Mouse (Mus musculus) kidney, postnatal 0 days (tissue): ENCODE measurements around the gene Lipc. TPM values are rescaled to one million over a fixed set of nuclear protein-coding genes. Genes with fewer than 3 reads are reported as not detected.

Source experiments
- ATAC-seq: fragments of 200-750 bp; cut with Nextera tagmentation; replicated peaks from 2 replicates; pipeline ENCODE4 v1.8.0; 2017; ENCODE audit warnings: low read depth, moderate number of reproducible peaks, moderate TSS enrichment, moderate library complexity; ENCODE audit not compliant: low FRiP score
- DNase-seq: peaks from one replicate; pipeline ENCODE4 v3.0.0-alpha.2; 2016; ENCODE audit warnings: low spot score
- H3K27ac ChIP-seq: fragments of 300-500 bp; sonication (generic); 2 replicates; pipeline ENCODE4 v1.5.1; 2014; ENCODE audit warnings: mild to moderate bottlenecking
- H3K27me3 ChIP-seq: fragments of 300-500 bp; sonication (generic); 2 replicates; pipeline ENCODE4 v1.6.1; 2014; ENCODE audit warnings: low read length, mixed read lengths; ENCODE audit not compliant: insufficient read depth
- H3K36me3 ChIP-seq: fragments of 300-500 bp; sonication (generic); 2 replicates; pipeline ENCODE4 v1.6.1; 2014; ENCODE audit warnings: low read length, mixed read lengths; ENCODE audit not compliant: insufficient read depth
- H3K4me1 ChIP-seq: fragments of 300-500 bp; sonication (generic); replicated peaks from 2 replicates; pipeline ENCODE4 v1.6.1; 2014; ENCODE audit warnings: antibody characterized with exemption, low read length, mixed read lengths; ENCODE audit not compliant: insufficient read depth
- H3K4me2 ChIP-seq: fragments of 300-500 bp; sonication (generic); 2 replicates; pipeline ENCODE4 v1.6.1; 2014; ENCODE audit warnings: mild to moderate bottlenecking, low read length, moderate library complexity, mixed read lengths
- H3K4me3 ChIP-seq: fragments of 300-500 bp; sonication (generic); replicated peaks from 2 replicates; pipeline ENCODE4 v1.5.1; 2014; ENCODE audit warnings: low read depth, low read length
- H3K9ac ChIP-seq: fragments of 300-500 bp; sonication (generic); 2 replicates; pipeline ENCODE4 v1.6.1; 2014; ENCODE audit warnings: low read depth, low read length
- H3K9me3 ChIP-seq: fragments of 300-500 bp; sonication (generic); replicated peaks from 2 replicates; pipeline ENCODE4 v1.6.1; 2016; ENCODE audit warnings: low read length, inconsistent platforms, mixed read lengths
- CTCF ChIP-seq: IDR thresholded peaks from 2 replicates; pipeline ENCODE4 v1.5.1; 2016; ENCODE audit warnings: antibody characterized with exemption, low read depth, mild to moderate bottlenecking, moderate library complexity
- WGBS: fragments of 180-500 bp; shearing (Covaris S2); extraction: QIAGEN DNeasy Blood & Tissue Kit; methylation state at CpG from one replicate; pipeline ENCODE4 v1.1.7; 2014; 5-methylcytosine and 5-hydroxymethylcytosine counted together
- polyA plus RNA-seq: library from polyadenylated mRNA; unstranded; fragments of >200 nt; fragmentation: Nextera tagmentation; extraction: Ambion mirVana; gene quantifications from 2 replicates; pipeline ENCODE4 v1.2.1, GENCODE M21; 2015

The Lipc gene
- polyA plus RNA-seq = 0.45 and 0.46 TPM in 2 replicates

- Histone ChIP-seq H3K27me3 (no peaks in the 10 kb centered on the region), H3K36me3 (no peaks in the 10 kb centered on the region), H3K4me3 (no peak within 1 kb of the TSS), H3K9me3 (no peaks in the 10 kb centered on the region), H3K4me1 (no peaks in the 10 kb centered on the region), H3K27ac (no peak within 1 kb of the TSS), H3K4me2 (no peak within 1 kb of the TSS), H3K9ac (no peak within 1 kb of the TSS)
- ATAC-seq (no peak), DNase-seq (no peak)
- no peak for TF ChIP-seq CTCF
- 92% methylated on average over 4 of the region's 4 CpGs for WGBS
These were observed at the start of gene Lipc for GRCm38 (mm10) chr9:70952126-70952525. Gene Lipc, minus strand, starts transcription at chr9:70952226.

GRCm38 (mm10) chr9:70999161-70999560 lies 47.1 kb upstream of the Lipc start:
- 91% methylated on average over 4 of the region's 4 CpGs for WGBS
- no peaks in the 10 kb centered on the region for H3K27me3 ChIP-seq
- TF ChIP-seq CTCF = no peak
- no peaks in the 10 kb centered on the region for H3K36me3 ChIP-seq
- no peak overlapping the region for H3K27ac ChIP-seq
- no peak overlapping the region for H3K9ac ChIP-seq
- H3K4me2 ChIP-seq = no peak overlapping the region
- DNase-seq (no peak), ATAC-seq (no peak)
- H3K9me3 ChIP-seq = no peaks in the 10 kb centered on the region
- H3K4me3 ChIP-seq = no peak overlapping the region
- no peaks in the 10 kb centered on the region for H3K4me1 ChIP-seq

- ATAC-seq = no peak
- no peaks in the 10 kb centered on the region for H3K27me3 ChIP-seq
- H3K4me2 ChIP-seq = no peak overlapping the region
- H3K4me3 ChIP-seq = no peak overlapping the region
- H3K27ac ChIP-seq = no peak overlapping the region
- no peaks in the 10 kb centered on the region for H3K36me3 ChIP-seq
- no peaks in the 10 kb centered on the region for H3K4me1 ChIP-seq
- no peaks in the 10 kb centered on the region for H3K9me3 ChIP-seq
- TF ChIP-seq CTCF = no peak
- H3K9ac ChIP-seq = no peak overlapping the region
- 68% methylated on average over 6 of the region's 6 CpGs for WGBS
- DNase-seq = no peak
These were observed 46.7 kb upstream of the Lipc start for GRCm38 (mm10) chr9:70998719-70999118.

- WGBS = 63% methylated on average over 6 of the region's 6 CpGs
- Histone ChIP-seq H3K4me3 (no peak overlapping the region), H3K9ac (no peak overlapping the region), H3K4me1 (no peaks in the 10 kb centered on the region), H3K9me3 (no peaks in the 10 kb centered on the region), H3K27ac (no peak overlapping the region), H3K4me2 (no peak overlapping the region), H3K27me3 (no peaks in the 10 kb centered on the region), H3K36me3 (no peaks in the 10 kb centered on the region)
- DNase-seq = peak; percentile 72
- no peak for TF ChIP-seq CTCF
- no peak for ATAC-seq
These were observed 41.3 kb upstream of the Lipc start for GRCm38 (mm10) chr9:70993326-70993725.

- DNase-seq = no peak
- no peak for ATAC-seq
- Histone ChIP-seq H3K27ac (no peak overlapping the region), H3K27me3 (no peaks in the 10 kb centered on the region), H3K4me2 (no peak overlapping the region), H3K36me3 (no peaks in the 10 kb centered on the region), H3K4me3 (no peak overlapping the region), H3K9ac (no peak overlapping the region), H3K9me3 (no peaks in the 10 kb centered on the region), H3K4me1 (0 out of 2 replicates have a peak, but pooled peaks cover 4% of the 10 kb centered on the region)
- TF ChIP-seq CTCF = no peak
- 86% methylated on average over 5 of the region's 5 CpGs for WGBS
These were observed 39.4 kb upstream of the Lipc start for GRCm38 (mm10) chr9:70991401-70991800.

- Histone ChIP-seq H3K27me3 (no peaks in the 10 kb centered on the region), H3K4me3 (no peak overlapping the region), H3K9ac (no peak overlapping the region), H3K36me3 (no peaks in the 10 kb centered on the region), H3K4me1 (0 out of 2 replicates have a peak, but pooled peaks cover 4% of the 10 kb centered on the region), H3K27ac (no peak overlapping the region), H3K4me2 (no peak overlapping the region), H3K9me3 (no peaks in the 10 kb centered on the region)
- peak; percentile 52 for DNase-seq
- no peak for TF ChIP-seq CTCF
- WGBS = 33% methylated on average over 2 of the region's 2 CpGs
- peak; percentile 49; the same call in 1 of the 2 replicates for ATAC-seq
These were observed 35.2 kb upstream of the Lipc start for GRCm38 (mm10) chr9:70987210-70987609.

GRCm38 (mm10) chr9:70982991-70983480 lies 31.0 kb upstream of the Lipc start:
- H3K4me2 ChIP-seq = no peak overlapping the region
- DNase-seq = no peak
- H3K4me3 ChIP-seq = no peak overlapping the region
- ATAC-seq = no peak
- WGBS = 87% methylated on average over 3 of the region's 3 CpGs
- H3K9ac ChIP-seq = no peak overlapping the region
- H3K27ac ChIP-seq = no peak overlapping the region
- H3K27me3 ChIP-seq = no peaks in the 10 kb centered on the region
- H3K9me3 ChIP-seq = no peaks in the 10 kb centered on the region
- H3K36me3 ChIP-seq = no peaks in the 10 kb centered on the region
- no peak for TF ChIP-seq CTCF
- 0 out of 2 replicates have a peak, but pooled peaks cover 4% of the 10 kb centered on the region for H3K4me1 ChIP-seq
